Mouse (Mus musculus) CD4-positive, CD25-positive, alpha-beta regulatory T cell, adult 4 months (primary cell): Measurements from ENCODE around the gene Sik2. TPM values are rescaled to one million over a fixed set of nuclear protein-coding genes. Genes with fewer than 3 reads are reported as not detected.
A peak's percentile ranks its signal among the peaks of the same experiment; 100 is the strongest.

Experiments used
- ATAC-seq: one replicate; pipeline ENCODE4 v1.8.0; 2017
- polyA plus RNA-seq, 2 experiments: library from polyadenylated mRNA; unstranded; fragments of 100-300 nt; shearing (Covaris generic); gene quantifications; one replicate each; pipeline ENCODE4 v1.2.1; 2017

The Sik2 gene
- polyA plus RNA-seq, 2 experiments from 2014 or later, result 18.9 to 22.2 TPM

DNA sequence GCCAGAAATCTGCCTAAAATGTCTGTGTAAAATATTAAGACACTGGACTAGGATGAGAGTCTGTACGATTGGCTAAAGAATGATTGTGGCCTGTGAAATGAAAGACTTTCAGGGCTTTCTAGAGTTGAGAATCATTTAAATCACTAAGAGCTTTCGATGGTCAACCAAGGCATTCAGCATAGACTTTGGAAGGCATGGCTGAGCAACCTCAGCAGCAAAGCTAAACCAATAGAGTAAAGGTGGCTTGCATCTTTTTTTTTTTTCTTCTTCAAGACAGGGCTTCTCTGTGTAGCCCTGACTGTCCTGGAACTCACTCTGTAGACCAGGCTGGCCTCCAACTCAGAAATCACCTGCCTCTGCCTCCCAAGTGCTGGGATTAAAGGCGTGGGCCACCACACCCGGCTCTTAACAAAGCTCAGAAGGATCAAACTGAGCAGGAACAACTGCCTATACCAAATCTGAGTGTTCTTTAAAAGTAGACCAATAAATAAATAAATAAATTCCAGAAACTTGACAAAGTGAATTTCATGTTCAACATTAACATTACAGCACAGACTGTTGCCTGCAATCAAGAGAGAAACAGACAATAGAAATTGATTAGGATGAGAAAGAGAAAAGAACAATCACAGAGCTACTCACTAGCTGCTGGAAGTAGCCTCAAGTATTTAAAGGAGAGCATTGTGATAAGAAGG, 27.2 kb downstream of the Sik2 start:
- no peak for ATAC-seq

- no peak for ATAC-seq
Measured at GRCm38 (mm10) chr9:50974631-50975030, 34.2 kb downstream of the Sik2 start.

- ATAC-seq, result peak; percentile 51
Measured at GRCm38 (mm10) chr9:50970413-50970812, 38.5 kb downstream of the Sik2 start.

- ATAC-seq, result no peak
Measured at GRCm38 (mm10) chr9:50969266-50969665, 39.6 kb downstream of the Sik2 start.

DNA sequence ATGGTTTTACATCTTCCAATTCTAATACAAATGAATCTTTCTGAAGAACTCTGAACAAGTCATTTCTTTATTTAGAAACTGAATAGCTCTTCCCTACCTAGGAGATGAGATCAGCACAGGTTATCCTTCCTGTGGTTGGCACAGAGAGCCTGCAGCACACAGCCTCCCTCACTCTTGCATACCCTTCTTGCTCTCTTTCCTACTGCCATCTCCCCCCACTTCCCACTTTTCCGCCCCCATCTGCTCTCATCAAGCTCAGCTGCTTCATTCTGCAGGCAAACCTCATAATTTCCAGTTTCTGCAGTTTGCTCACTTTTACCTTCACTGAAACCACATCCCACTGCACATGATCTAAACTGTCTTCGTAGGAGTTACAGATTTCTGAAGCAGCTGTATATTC, 42.6 kb downstream of the Sik2 start:
- peak; percentile 45 for ATAC-seq

- no peak for ATAC-seq
Measured at GRCm38 (mm10) chr9:50965392-50965791, 43.5 kb downstream of the Sik2 start.

DNA sequence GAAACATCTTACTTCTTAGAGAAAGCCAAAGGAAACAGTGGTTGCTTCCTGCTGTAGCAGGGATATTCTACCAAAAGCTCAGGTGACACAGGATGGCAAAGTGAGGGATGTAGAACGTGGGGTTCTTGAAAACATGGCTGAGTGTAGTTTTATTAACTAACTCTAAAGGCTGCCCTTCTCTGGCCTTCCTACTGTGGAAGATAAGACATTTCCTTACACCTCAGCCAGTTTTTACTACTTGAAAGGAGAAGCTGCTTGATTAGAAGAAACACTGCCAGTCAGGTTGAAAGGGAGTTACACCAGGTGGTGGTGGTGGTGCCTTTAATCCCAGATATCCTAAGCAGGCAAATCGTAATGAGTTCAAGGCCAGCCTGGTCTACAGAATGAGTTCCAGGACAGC, 44.0 kb downstream of the Sik2 start:
- no peak for ATAC-seq

DNA sequence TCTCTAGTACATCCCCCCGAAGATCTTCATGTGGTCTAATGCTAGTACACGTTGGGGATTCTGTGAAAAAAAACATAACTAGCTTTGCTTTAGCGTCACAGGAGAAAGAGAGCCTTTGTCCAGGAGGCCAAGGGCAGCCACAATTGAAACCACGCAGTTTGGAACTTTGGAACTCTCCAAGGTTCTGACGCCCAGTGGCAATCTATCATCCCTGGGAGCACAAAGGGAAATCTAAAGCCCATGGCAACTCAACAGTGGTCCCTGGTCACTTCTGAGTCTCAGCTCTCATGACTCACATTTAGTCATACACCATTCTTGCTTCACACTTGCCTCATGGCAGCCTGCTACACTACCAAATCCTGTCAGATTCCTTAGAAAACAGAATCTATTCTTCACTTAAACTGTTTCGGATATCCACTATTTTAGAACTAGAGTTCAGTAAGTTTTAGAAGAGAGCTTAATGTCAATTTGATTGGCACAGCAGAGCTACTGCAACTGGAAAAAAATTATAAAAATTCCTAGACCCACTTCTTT, 50.9 kb downstream of the Sik2 start:
- ATAC-seq, result no peak

DNA sequence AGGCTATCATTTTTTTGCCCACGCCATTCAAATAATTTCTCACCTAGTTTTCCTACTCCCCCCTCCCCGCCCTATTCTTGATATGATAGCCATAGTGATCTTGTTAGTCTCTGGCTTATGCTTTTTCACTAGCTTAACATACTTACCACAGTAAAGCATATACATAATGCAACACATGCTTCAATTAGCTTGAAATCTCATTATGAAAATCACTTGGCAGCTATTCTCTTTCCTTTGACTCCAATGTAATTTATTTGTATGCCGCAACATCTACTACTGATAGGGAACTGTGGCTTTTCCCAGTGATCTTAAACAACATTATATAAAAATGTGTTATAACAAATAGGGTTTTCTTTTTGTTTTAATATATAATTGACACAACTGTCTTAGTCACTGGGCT, 53.7 kb downstream of the Sik2 start:
- ATAC-seq, result no peak

- ATAC-seq, result no peak
Measured at GRCm38 (mm10) chr9:50948097-50948823, 60.6 kb downstream of the Sik2 start.

- ATAC-seq, result no peak
Measured at GRCm38 (mm10) chr9:50946338-50946737, 62.5 kb downstream of the Sik2 start.

DNA sequence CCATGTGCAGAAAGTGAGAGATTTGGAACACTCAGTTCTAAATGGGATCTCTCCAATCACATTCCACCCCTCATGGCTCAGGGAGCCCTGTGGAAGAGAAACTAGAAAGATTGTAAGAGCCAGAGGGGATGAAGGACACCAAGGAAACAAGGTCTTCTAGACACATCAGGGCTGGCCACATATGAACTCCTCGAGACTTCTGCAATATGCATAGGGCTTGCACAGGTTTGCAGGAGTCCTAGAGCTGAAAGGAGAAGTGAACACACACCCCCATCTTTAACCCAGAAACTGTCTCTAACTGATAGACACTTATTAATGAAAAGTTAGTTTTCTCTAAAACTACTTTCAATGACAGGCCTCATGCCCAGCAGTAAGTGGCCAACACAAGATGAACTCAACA, 64.0 kb downstream of the Sik2 start:
- no peak for ATAC-seq

GRCm38 (mm10) chr9:50942711-50943110, 66.2 kb downstream of the Sik2 start:
- ATAC-seq, result no peak

DNA sequence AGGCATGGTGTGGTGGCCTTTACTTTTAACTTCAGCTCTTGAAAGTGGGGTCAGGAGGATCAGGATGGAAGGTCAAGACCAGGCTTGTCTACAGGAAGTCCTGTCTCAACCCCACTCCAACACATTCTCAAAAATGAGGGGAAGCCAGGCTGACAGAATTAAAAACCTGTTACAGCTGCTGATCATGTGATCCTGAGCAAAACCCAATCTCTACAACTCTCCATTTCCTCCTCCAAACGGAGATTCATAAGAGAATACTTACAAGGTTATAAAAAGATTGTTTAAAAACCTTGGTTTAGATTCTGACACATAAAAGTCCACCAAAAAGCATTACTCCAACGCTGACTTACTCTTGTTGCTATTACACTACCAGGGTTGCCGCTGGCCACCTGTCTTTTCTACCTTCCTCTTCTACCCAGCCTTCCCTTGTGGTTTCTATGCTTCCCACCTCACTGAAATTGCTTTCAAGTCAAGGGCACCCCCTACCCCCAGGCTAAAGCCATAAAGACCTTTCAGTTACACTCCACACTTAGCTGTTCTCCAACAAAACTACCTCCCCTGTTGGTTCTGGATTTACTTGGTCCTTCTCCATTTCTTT, 67.0 kb downstream of the Sik2 start:
- ATAC-seq, result no peak

DNA sequence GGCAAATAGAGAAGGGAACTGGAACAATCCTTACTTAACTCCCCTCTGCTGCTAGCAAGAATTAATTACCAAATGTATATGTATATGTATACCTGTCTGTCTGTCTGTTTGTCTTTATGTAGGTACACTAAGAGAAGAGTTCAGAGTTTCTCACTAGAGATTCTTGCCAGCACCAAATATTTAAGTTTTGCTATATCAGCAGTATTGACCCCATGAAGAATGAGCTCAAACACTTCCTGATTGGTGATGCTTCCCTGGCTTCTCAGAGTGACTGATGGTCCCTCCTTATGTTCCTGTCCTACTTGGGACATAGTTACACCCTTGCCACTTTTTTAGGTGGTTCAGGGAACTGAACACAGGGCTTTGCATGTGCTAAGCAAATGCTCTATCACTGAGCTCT, 78.9 kb downstream of the Sik2 start:
- ATAC-seq, result no peak

- no peak for ATAC-seq
Measured at GRCm38 (mm10) chr9:50925801-50926200, 83.1 kb downstream of the Sik2 start.

GRCm38 (mm10) chr9:50924454-50924853, 84.4 kb downstream of the Sik2 start:
- ATAC-seq, result no peak

DNA sequence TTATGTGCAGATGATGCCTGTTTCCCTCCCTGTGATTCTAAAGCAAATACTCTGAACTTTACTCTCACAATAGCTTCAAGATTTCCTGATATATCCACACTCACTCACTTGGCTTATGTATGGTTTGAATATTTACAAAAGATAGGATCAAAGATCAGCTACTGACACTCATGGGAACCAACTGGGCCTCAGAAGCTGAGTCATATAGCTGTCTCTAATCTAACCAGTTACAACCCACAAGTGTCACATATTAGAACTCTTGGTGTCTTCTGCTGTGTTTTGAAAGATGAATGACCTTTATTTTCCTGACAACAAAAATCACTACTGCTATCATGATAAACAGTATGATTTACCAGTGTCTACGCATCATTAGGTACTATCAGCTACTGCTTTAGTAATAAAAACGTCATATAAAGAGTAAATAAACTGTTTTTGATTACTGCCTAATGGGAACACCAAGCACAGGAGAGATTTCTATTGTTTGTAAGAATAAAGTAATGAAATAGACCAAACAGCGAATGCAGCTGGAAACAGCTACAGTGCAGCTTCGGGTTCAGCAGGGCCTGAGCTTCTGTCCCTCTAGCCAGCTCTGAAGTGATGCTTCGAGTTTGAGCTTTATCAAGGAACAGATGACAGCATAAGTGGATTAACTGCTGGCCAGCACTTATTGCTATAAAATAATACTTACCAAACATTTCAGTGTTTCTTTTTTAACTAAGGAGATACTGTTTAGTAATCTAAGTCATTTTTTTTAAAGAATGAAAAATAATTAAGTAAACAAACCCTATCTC, 86.3 kb downstream of the Sik2 start:
- ATAC-seq, result peak; percentile 39

GRCm38 (mm10) chr9:50920933-50921895, 87.7 kb downstream of the Sik2 start:
- ATAC-seq, result no peak

DNA sequence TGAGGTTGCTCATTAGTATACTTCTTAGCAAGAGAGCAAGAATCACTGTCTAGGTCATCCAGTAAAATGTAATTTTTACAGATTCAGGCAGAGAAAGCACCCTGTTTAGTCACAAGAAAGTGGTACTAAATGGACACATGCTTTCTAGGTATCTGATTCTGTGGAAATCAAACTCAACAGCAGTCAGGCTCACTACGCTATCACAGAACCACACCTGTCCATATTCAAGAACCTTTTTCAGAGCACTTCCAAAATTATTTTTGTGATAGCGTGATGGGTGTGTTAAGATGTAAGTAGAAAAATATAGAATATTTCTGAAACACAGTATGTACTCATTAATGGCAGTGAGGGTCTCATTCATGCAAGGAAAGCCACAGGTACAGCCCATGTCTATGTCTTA, 89.3 kb downstream of the Sik2 start:
- ATAC-seq, result no peak

- ATAC-seq, result no peak
Measured at GRCm38 (mm10) chr9:50918131-50918530, 90.7 kb downstream of the Sik2 start.
